Mouse (Mus musculus) heart, adult 2 months (tissue): ENCODE data around the gene 5730522E02Rik.

ENCODE experiments used
- CTCF ChIP-seq: fragments of 200-600 bp; IDR thresholded peaks from 2 replicates; pipeline ENCODE4 v1.8.1; 2022; ENCODE audit warnings: antibody characterized with exemption, mild to moderate bottlenecking, moderate library complexity
- EP300 ChIP-seq: fragments of 200-500 bp; IDR thresholded peaks from 2 replicates; pipeline ENCODE4 v1.6.1; 2011; ENCODE audit warnings: low read depth, low read length, control low read depth; ENCODE audit not compliant: insufficient read depth

DNA sequence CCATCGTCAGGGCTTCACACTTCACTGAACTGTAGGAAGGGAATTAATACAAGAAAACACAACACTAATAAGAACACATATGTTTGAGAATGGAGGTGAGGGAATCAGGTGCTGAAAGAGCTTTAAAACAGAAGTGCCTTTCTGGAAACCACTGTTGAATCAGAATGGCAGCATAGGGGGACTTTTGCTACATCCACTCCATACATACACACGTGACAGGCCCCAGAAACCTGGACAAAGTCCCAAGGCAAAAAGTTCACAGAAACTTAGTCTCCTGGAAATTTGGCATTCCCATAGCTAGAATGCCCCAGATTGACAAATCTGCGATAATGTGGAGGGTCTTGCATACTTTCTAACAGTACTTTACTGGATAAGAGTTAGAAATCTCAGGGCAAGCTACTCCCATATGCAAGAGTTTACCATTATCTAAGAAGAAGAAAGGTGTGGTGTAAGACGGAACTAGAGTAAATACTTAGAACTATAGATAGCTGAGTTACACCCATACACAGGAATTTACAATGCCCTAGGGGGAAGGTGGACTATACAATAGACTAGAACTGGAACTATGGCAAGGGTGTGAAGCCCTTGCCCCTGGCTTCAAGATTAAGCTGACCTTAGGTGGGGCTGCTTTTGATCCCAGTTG is 43.5 kb downstream of the 5730522E02Rik start:
- TF ChIP-seq CTCF (no peak), EP300 (no peak)
